Mouse (Mus musculus) right cerebral cortex, postnatal 10 days (tissue): ENCODE data around the gene Nr2f6.

Source experiments
- DNase-seq, 2 experiments: peaks; one replicate each; pipeline ENCODE4 v3.0.0; 2021; ENCODE audit warnings: low spot score in 2 of 2

Gene Nr2f6

GRCm38 (mm10) chr8:71381421-71381970 is at the start of gene Nr2f6:
Gene Nr2f6 (minus strand): TSS chr8:71381960.
- peak in 1 of 2 experiments; percentile 75 for DNase-seq

- no peak for DNase-seq
These were observed 40.4 kb upstream of the Nr2f6 start for GRCm38 (mm10) chr8:71422121-71422520.

- DNase-seq = no peak
These were observed 29.9 kb upstream of the Nr2f6 start for GRCm38 (mm10) chr8:71411535-71412273.

- no peak for DNase-seq
These were observed 26.5 kb upstream of the Nr2f6 start for GRCm38 (mm10) chr8:71408231-71408630.

- no peak for DNase-seq
These were observed 25.7 kb upstream of the Nr2f6 start for GRCm38 (mm10) chr8:71407441-71407840.

- DNase-seq = peak in 1 of 2 experiments; percentile 56
These were observed 24.6 kb upstream of the Nr2f6 start for GRCm38 (mm10) chr8:71406099-71407015.

GRCm38 (mm10) chr8:71405401-71406098 is 23.8 kb upstream of the Nr2f6 start, which contains the start of gene Ankle1:
Gene Ankle1 (plus strand): TSS chr8:71406010.
- DNase-seq = peak; percentile 95 to 96

- no peak for DNase-seq
These were observed 23.2 kb upstream of the Nr2f6 start for GRCm38 (mm10) chr8:71404951-71405351.

- DNase-seq = peak in 1 of 2 experiments; percentile 30
These were observed 22.3 kb upstream of the Nr2f6 start for GRCm38 (mm10) chr8:71404011-71404410.

GRCm38 (mm10) chr8:71403107-71403885 is 21.5 kb upstream of the Nr2f6 start:
- peak in 1 of 2 experiments; percentile 12 for DNase-seq

GRCm38 (mm10) chr8:71402446-71402964 is 20.7 kb upstream of the Nr2f6 start:
- DNase-seq = peak in 1 of 2 experiments; percentile 18

GRCm38 (mm10) chr8:71401454-71401853 is 19.7 kb upstream of the Nr2f6 start:
- DNase-seq = peak; percentile 21 to 25

GRCm38 (mm10) chr8:71400826-71401225 is 19.1 kb upstream of the Nr2f6 start:
- DNase-seq = peak; percentile 15 to 23

- DNase-seq = peak; percentile 25 to 39
These were observed 15.9 kb upstream of the Nr2f6 start for GRCm38 (mm10) chr8:71397701-71398100.

- peak; percentile 96 to 98 for DNase-seq
These were observed 15.0 kb upstream of the Nr2f6 start, which contains the start of gene Babam1 for GRCm38 (mm10) chr8:71396639-71397305. Gene Babam1 (plus strand): TSS chr8:71396861.

- DNase-seq = peak; percentile 21 to 35
These were observed 13.9 kb upstream of the Nr2f6 start, which contains the start of gene Ushbp1 for GRCm38 (mm10) chr8:71395629-71396028. Gene Ushbp1 (minus strand): TSS chr8:71395802.

GRCm38 (mm10) chr8:71395071-71395470 is 13.3 kb upstream of the Nr2f6 start:
- DNase-seq = peak in 1 of 2 experiments; percentile 22

GRCm38 (mm10) chr8:71394481-71394880 is 12.7 kb upstream of the Nr2f6 start:
- peak; percentile 18 to 24 for DNase-seq

GRCm38 (mm10) chr8:71392871-71393270 is 11.1 kb upstream of the Nr2f6 start:
- peak; percentile 30 for DNase-seq

GRCm38 (mm10) chr8:71392391-71392790 is 10.6 kb upstream of the Nr2f6 start:
- DNase-seq = peak; percentile 15 to 19
